Mouse (Mus musculus) cerebellum, postnatal 36 days (tissue): Measurements from ENCODE around the gene Ift57.

Experiments used
- DNase-seq, 2 experiments: peaks; one replicate each; pipeline ENCODE4 v3.0.0; 2021 to 2022; ENCODE audit warnings: mixed read lengths in 2 of 2

Gene Ift57

DNA sequence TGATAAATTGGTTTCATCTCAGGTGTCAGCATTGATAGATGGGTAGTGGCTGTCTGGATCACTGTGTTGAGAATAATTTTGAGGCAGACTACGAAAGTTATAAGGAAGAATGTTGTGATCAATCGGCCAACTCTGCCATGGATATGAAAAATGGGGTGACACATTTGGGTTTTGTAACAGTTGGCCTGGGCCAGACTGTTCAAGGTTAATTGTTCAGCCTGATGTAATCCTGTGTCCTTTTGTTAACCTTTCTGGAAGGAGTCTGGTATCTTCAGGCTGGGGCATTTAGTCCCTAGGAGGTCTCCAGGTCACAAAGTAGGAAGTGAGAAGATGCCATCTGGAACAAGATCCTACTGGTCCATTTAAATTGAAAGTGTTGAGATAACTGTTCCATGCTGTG is 97.2 kb downstream of the Ift57 start:
- DNase-seq, result no peak

DNA sequence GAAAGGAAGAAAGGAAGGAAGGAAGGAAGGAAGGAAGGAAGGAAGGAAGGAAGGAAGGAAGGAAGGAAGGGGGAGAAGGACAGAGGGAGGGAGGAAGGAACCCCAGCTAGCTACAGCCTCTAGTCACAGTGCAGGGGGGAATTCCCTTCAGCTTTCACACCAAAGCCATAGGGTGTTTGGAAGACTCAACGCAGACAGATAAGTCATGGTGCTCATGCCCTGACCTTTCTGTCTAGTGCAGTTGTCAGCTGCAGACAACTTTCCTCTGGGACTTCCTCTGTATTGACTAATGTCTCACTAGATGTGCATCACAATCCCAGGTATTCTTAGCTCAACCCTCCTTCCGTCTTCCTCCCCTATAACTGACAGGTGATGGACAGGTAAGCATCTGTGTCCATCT is 97.9 kb downstream of the Ift57 start:
- no peak for DNase-seq

DNA sequence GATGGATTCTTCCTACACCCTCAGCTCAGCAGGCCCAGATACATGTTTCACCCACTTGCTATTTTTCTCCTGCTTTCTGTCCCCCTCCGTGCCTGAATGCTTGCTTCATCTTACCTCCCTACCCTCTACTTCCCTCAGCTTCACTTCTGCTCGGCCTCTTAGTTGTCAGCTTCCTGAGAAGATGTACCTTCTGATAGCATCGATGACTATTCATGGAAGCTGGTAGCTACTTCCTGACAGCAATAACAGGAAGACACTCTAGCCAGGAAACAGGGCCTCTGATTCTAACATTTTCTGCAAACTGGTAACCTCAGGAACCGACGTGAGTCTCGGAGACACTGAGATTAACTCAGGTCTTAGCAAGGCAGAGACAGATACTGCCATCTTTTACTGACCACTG is 99.8 kb downstream of the Ift57 start:
- DNase-seq, result no peak

DNA sequence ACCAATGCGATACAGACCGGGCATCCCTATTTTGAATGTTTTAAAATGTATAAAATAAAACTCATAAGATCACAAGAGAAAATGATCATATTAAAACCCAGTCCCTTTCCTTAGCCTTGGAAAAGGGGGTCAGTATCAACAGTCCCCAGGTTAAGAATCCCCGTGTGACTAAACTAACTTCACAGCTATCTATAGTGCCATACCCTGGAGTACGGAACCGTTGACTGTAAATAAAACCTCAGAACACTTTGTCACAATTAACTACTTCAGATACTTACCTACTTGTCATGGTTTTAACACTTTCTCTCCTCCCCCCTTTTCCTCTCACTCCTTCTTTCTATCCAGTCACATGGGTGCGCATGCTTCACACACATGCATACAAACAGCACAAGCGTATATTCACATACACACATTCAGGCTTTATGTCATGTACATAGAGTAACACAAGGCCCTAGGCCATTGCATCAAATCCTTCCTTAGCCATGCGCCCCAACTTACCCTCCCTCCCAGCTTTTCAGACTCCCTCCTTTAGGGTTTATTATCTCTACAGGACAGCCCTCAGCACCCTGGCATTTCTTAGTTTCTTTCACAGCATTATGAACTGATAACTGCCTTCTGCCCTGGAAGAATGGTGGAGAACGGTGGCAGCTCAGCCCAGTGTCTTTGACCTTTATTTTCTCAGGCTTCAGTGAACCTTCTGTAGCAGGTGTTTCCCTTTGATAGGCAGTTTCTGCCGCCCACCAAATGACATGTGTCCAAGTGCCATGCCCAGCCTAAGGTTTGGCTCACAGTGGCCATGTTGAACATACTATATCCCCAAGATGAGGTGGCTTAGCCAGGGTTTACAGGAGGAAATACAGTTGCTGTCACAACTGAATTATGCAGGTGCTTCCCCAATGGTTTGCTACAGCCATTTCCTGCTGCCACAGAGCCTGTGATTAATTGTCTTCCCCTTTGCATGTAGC is 100.8 kb downstream of the Ift57 start, which contains the start of gene Cd47:
TSS of gene Cd47 (plus strand) at position 937 of the 965 bp plus-strand sequence.
- DNase-seq, result no peak

DNA sequence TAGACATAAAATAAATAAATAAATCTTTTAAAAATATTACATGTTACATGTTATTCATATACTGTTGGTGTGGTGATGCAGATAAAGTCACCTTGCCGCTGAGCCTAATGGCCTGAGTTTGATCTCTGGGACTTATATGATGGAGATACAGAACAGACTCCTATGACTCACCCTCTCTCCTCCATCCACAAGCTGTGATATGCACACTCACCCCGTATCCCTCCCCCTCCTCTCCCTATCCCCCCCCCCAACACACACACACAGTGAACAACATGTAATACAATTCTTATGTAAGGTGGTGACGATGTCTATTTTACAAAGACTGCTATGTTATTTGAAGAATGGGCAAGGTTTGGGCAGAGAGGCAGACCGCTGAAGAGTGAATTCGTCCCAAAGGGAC is 102.0 kb downstream of the Ift57 start:
- no peak for DNase-seq

DNA sequence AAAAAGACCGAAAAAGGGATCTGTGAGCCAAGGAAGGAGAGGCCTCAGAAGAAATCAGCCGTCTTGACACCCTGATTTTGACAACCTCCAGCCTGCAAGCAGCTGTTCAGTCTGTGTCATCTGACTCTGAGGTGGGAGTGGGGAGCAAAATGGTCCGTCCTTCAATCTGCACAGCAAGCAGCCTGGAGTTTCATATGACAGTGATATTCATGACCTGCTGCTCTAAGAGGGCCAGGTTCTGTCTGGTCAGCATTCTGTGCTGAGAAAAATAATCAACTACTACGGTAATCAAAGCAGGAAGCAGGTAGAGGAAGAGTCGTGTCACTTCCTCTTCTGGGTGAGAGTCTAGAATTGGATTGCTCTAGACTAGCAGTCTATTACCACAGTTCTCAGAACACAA is 102.4 kb downstream of the Ift57 start:
- DNase-seq, result no peak

DNA sequence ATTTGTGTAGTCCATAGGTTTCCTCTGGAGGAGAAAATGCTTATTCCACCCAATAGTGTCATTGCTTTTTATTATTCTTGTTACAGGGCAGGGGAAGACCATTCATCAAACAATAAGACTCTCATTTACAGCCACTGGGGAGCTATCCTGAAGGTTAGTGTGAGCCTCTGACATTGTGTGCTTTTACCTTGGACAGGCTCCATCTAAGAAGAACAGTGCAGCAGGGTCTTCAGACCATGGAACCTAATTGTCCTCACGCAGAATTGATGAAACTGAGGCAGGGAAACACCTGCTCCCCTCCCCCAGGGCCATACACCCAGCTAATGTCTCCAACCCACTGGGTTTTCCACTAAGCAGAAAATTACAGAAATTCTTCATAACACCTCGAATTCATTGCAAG is 104.0 kb downstream of the Ift57 start:
- DNase-seq, result no peak

DNA sequence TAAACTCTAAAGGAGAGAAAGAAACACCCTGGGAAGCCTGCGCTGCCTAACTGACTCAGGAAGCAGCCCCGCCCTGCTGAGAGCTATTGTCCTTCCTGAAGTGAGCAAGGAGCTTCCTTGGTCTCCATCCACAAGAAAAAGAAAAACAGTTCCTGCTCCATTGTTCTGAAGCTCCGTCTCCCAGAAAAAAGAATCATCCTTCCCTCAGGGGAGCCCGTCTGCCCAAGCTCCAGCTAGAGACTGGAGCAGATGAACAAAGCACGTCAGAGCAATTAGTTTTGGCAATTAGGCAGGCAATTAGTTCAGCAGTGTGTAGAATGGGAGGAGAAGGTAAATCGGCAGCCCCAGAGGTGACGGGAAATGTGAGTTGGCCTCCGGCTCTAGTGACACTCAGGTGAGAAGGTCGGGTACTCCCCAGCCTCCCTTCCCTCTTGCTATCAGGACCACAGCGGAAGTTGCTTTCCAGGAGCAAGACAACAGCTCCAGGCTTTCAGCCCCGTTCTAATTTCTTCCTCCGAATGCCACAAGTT is 105.0 kb downstream of the Ift57 start:
- no peak for DNase-seq

DNA sequence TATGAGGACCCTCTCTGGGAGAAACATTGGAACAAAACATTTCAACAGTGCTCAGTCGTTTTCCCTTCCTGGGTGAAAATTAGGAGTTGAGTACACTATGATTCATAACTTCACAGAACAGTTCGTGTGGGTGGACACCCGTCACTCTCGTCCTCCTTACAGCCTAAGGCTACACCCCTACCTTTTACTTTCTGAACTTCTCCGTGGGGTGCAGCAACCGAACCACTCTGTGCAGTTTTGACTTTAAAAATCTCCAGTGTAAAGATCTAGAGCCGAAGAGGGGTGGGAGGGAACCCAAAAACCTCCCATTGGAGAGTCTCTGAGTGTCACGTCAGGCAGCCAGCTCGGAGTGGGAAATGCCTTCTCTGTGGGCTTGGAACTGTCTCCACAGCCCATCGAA is 107.9 kb downstream of the Ift57 start:
- DNase-seq, result no peak

DNA sequence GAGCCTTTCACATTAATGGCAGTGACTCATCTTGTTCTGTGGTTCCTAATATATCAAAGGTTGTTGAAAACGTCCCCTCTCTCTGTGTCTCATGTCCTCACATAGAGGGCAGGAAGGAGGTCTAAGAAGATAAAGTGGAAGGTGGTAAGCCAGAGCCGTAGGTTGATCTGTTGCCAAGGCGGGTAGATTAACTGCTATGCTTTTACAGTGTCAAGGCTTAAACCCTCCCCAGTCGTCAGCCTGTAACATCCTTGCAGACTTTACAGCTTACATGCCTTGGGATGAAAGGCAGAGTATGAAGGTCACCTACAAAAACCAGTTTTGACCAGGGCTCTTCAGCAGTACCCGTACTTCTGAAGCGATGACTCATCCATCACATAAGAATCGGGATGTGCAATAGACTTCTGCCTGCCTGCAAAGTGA is 108.4 kb downstream of the Ift57 start:
- DNase-seq, result no peak

DNA sequence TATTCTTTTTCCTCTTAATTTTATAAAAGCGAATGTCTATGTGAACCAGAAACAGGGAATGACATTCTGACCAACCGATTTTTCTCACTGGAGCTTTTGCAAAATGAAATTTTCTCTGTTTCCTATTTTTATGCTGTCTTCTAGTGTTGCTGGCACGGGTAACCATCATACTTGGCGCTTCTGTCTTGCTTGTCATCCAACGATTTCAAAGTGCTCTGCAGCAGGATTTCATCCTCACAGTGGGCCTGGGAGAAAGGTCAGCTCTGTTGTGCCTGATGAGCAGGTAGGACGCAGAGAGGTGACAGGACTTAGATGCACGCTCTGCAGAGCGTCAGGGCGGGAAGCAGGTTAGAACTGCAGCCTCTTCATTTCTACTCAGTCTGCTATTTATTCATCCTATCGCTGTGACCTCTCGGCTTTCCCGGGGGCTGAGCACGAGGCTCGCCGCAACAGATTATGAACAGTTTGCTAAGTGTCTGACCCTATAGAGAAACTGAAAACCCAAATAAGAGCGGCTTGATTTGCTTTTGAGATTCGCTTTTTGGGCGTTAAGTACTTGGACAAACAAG is 108.9 kb downstream of the Ift57 start:
- peak in 1 of 2 experiments; percentile 28 for DNase-seq

DNA sequence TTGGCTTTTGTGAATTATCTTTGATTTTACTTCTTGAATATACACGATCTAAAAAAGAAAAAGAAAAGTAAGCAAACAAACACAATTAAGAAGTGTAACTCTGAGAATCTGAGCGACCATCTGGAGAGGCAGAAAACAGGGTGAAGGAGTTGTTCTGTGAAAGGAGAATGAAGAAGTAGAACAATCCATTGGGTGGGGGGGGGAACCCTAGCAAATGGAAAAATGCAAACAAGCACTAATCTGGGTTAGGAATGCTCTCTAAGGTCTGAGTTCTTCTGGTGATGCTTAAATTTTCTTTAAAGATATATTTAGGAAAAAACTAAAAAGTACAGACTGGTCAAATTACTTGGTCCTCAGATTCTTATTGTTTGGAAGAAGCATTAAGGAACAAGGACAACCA is 112.9 kb downstream of the Ift57 start:
- no peak for DNase-seq

DNA sequence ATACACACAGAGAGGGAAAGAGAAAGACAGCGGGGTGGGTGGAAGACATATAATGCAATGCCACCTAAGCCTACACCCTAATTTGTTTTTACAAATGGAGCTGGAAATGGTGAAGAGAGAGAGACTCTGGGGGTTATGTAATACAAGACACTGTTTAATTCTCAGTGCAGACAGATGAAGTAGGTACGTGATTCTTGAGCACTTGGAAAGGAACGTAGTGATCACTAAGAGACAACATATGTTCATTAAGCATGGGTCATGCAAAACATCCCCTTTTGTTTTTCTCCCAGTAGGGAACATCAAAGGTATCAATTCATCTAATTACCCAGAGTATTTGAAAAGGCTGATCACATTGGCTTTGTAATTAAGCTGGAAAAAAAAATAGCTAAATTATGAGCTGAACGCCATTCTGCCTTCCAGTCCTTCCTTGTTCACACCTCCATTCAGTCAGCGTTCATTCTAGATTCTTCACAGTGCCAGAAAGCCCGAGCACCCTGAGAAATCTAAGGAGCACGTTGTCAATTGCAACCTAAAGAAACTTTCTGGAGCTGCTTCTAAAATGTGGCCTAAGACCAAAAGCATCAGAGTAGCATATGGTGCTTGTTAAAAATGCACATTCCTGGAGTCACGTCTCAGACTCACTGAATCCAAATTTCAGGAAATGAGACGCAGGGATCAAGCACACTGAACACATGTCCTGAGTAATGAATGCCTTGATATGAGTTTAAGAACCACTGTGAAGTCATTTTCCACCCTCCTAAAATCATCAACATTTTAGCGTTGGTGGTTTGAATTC is 114.0 kb downstream of the Ift57 start:
- peak in 1 of 2 experiments; percentile 16 for DNase-seq

DNA sequence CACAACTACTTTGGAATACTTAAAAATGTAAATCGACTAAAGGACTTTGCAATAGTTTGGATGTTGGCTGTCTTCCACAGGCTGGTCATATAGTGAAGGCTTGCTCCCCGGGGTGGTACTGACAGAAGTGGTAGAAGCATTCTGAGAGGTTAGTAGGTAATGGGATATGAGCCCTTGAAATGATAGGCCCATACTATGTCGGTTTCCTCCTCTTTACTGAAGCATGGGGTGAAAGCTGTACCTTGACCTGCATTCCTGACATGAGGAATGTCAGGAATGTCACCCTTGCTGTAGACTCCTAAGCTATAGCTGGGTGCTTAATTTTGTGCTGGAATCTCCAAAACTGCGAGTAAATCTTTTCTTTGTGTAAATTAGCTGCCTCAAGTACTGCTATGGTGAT is 115.4 kb downstream of the Ift57 start:
- no peak for DNase-seq
